Mouse (Mus musculus): ENCODE data around the gene Hlcs. TPM values are rescaled to one million over a fixed set of nuclear protein-coding genes. Genes with fewer than 3 reads are reported as not detected.

The Hlcs gene
- polyA plus RNA-seq, 1 experiment from 2014 or later, result 5.6 TPM

DNA sequence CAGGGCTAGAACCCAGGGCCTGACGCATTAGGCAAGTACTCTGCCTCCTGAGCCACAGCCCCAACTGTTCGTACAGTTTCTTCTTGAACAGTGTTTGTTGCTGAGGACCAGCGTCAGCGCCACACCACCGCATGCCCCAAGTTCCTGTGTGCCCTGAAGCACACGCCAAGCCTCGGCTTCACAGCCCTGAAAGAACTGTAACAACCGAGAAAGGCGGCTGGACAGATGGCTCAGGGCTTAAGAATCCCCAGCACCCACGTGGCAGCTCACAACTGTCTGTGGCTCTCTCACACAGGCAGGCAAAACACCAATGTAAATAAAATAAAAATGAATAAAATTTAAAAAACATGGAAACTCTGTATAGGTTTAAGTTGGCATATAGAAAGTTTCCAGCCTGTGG lies 104.5 kb downstream of the Hlcs start:
- DNase-seq (ENCODE audit: low spot score), result no peak

DNA sequence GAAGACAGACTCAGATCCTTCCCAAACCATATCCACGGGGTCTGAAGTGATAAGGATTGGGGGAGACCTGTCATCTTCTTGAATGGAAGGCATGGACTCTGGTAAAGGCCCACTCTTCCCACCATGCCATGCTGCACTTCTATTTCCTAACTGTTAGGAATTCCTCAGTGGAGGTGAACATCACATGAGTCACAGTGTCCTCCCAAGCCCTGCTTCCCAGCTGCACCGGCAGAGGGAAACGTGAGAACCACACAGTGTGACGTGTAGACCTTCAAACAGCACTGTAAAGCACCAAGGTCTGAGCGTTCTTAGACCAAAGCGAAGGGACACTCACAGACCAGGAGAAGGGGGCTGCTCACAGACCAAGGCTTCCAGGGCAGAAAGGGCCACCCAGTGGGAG lies 105.2 kb downstream of the Hlcs start:
- DNase-seq (ENCODE audit: low spot score), result no peak

DNA sequence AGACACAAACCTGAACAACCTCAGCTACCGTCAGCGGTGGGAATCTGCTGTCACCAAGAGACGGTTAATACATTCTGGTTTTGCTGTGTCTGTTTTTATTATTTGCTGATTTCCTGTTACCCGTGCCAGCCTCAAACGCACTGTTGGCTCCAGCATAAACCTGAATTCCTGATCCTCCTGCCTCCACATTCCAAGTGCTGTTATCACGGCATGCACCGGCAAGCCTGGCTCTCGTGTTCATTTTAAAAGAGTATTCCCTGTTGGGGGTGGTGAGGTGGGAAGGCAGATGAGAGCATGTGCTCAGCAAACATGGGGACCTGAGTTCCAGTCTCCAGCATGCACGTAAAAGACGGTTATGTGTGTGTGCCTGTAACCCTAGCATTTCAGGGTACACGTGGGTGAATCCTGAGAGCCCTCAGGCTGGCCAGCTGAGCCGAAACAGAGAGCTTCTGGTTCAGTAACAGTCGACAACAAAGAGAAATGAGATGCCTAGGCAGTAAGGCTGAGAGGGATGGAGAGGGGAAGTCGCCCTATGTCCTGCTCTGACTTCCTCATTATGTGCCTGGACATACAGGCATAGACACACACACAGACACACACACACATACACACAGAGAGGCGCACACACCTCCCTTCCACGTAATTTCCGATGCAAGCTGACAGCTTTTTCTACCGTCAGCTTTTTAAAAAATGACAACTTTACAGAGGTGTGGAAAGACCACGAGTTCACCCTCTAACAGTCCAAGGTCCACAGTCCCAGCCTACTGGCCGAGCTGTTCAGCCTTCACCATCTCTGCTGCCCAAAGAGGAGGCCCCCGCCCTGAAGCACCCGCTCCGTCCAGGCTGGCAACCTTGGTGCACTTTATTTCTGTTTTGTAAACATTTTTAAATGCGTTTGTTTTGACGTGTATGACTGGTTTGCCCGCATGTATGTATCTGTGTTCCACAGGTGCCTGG lies 107.6 kb downstream of the Hlcs start:
- no peak for DNase-seq (ENCODE audit: low spot score)

DNA sequence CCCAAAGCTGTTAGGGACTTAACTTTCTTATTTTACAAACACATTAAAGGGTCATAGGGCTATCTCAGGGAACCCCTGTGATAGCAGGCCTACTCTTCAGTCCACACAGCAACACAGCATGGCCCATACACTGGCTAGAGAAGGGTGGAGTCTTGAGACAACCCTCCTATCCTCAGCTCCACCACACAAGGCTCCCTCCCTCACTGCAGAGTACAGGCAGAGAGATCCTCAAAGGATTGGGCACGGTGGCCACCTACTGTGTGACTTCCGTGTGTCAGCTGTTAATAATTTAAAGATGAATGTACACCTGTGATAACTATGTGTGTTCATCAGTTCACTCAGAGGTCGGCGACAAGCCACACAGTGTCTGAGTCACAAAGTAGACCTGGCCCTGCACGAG lies 112.0 kb downstream of the Hlcs start:
- no peak for DNase-seq (ENCODE audit: low spot score)

DNA sequence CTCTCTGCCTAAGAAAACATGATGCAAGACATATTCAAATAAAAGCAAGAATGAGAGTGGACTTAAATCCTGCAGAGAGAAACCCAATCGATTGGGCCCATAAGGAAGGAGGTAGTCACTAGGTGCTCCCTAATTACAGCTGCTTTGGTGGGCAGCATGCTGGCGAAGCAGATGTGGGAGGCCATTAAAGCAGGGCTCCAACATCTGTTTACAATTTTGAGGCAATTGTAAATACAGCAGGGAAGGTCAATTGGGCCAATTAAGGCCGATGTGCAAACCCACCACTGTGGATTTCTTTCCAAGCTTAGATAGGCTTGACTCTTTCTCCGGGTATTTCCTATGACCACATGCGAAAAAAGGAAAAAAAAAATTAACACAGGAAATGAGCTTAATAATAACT lies 117.5 kb downstream of the Hlcs start:
- DNase-seq (ENCODE audit: low spot score), result no peak

DNA sequence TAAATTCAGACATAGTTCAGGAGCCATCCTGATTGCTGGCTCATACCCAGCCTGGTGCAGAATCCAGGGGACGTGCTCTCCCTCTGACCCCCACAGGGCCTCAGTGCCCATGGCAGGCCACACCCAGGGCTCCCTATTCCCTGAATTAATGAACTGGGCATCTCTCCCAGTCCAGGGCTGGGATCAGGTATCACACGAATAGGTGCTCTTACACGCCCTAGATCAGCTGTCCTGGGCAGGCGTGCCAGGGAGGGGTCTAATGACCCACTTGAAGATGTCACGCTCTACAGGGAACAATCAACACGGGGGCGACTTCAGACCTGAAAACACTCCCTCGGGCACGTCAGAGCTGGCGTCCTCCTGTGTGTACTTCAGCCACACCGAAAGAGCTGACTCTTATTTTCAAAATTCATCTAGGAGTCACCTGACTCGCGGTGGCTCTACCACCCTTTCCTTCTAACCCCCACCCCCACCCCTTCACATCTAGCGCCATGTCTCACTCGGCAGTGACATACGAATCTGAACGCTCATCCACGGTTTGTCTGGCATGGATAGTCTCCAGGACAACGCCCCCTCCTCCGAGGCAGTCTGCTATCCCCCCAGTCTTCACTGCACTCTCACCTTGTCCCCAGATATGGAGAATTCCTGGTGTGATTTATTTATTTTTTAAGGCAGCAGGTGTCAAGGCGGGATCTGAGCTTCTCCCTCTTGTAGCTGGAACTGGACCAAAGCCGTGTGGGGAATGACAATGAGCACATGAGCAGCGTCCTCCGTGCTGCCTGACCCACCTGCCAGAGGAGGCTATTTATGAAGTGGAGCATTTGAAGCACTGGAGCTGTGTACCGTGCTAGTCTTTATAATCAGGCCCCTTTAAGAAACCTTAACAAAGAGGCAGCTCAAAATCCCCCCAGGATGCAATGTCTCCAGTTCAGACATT lies 121.7 kb downstream of the Hlcs start:
- no peak for DNase-seq (ENCODE audit: low spot score)

DNA sequence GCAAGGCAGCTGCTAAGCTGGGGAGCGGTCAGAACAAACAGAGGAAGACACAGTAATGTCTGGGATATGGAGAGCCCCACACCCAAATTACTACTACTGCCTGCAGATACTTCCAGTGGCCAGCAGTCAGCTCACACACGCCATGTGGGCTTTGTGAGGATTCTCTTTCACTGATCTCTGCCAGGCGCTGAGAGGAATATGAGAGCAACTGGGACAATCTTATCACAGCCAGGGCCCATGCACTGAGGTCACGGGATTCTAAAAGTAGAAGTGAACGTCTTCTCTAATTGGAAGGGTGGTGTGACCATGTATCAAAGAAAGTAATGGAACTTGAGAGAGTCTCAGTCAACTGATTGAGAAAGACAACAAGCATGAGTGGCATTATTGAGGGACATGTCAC lies 123.1 kb downstream of the Hlcs start:
- no peak for DNase-seq (ENCODE audit: low spot score)

DNA sequence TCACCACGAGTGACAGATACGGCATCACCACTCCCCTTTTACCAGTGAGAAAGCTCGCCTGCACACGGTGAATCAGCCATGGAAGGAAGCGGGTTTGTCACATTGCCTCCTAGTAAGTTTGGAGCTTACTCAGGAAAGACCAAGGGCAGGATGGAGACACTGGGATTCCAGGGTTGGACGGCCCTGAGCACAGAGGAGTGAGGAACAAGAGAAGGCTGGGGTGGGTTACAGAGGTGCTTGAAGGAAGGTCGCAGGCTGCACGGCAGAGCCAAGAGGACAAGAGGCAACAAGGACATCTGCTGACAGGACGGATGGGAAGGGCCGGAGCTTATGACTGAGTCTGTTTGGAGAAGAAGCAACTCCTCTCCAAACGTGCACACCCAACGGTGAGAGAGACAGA lies 126.8 kb downstream of the Hlcs start:
- DNase-seq (ENCODE audit: low spot score), result no peak

DNA sequence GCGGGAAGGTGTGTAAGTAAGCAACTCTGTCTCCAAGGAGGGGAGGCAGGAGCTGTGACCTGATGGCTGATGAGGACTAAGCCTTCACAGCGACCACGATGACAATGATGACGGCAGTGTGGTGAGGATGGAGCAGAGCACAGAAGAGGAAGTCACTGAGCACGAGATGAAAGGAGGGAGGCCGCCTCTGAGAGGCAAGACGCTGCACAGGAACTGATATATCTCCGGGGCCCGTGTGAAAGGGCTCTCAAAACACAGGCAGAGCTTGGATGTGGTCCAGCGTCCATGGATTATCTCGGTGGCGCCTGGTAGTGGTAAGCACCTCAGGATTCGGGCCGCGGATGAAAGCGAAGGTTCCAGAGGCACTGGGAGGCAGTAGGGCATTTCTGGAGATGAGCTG lies 127.9 kb downstream of the Hlcs start:
- DNase-seq (ENCODE audit: low spot score), result peak; percentile 89

DNA sequence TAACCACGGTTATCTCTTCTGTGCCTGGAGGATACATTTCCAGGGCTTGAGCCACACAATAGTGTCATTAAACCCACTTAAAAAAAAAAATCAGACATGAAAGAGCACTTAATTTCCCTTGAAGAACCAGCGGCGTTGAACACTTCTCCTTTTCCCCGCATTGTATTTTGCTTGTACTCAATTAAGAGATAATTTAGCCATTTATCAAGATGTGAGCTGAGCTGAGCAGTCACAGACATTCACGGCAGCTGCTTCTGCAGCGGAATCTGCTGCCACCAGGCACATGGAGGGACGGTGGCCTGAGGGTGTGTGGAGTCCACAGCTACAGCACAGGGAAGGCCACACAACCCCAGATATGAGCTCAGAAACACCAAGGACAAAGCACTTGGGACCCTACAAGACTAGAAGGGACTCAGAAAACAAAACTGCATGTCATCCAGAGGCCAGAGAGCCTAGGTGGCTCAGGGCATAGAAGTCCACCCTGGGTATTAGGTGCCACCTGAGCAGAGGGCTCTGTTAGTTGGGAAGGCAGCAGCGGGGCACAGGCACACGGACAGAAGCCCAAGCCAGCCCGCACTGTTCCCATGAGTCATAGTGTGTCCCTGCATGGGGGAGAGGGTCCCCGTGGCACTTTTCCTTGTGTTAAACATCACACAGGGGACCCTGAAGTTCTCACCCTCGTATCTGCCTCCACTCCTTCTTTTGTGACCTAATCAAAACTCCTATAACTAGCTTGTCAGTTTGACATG lies 133.1 kb downstream of the Hlcs start:
- DNase-seq (ENCODE audit: low spot score), result no peak

DNA sequence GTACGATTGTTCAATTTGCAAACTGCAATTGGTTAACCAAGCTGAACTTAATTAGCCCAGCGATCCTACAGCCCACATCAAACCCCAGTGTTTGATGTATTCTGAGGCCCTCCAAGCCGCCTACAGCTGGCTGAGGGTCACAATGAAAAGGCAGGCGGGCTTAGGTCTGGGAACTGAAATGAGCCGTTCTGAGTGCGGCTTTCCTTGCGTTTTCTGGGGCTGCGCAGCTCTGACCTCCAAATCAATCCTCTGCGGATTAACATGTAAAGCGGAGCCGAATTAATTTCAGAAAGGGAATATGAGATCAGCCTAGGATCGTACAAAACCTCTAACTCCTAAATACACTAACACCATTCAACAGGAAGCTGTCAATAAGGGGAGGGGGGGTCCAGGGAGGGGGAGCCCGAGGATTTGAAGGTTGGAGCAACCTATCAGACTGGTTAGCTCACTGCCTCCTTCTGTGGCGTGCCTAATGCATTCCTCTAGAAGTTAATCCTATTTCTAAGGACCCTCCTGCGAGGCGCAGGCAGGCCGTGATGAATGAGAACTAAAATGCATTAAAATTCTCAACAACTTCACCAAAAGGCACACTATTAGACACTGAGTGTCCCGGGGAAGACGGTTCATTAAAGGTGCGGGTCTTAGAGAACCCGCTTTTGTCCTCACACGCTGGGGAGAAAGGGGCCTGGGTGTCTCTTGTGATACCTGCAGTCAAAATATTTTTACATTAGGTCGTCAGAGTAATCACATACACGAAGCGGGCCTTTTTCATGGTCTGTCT lies 133.8 kb downstream of the Hlcs start:
- DNase-seq (ENCODE audit: low spot score), result no peak

DNA sequence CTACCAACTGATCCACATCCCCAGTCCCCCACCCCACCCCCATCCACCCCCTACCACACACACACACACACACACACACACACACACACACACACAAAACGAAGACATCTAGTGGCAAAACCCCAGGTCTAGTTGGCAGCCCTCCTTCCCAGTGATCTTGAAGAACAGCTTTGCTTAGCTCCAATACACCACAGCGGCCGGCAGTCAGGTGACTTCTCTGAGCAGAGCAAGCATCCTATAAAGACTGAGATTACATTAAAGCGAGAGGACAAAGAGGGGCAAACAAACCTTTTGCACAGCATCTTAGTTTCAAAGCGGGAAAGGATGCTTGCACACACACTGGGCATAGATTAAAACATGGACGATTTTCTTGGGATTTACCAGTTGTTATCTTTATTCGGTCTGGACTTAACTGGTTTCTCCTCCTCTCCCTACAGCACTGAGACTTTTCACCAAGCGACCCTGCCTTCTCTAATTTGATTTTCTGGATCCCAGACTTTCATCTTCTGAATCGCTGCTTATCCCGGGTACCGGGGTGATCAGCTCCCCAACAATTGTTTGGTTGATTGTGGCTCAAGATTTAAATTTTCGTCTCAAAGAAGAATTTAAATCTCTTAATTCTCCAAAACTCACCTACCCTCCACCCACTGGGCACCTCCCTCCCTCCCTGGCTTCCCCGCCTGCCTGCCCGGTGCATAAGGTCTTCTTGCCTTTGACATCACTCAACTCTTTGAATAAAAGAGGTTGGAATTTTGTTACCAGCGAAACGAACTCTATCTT lies 134.7 kb downstream of the Hlcs start:
- DNase-seq (ENCODE audit: low spot score), result no peak

DNA sequence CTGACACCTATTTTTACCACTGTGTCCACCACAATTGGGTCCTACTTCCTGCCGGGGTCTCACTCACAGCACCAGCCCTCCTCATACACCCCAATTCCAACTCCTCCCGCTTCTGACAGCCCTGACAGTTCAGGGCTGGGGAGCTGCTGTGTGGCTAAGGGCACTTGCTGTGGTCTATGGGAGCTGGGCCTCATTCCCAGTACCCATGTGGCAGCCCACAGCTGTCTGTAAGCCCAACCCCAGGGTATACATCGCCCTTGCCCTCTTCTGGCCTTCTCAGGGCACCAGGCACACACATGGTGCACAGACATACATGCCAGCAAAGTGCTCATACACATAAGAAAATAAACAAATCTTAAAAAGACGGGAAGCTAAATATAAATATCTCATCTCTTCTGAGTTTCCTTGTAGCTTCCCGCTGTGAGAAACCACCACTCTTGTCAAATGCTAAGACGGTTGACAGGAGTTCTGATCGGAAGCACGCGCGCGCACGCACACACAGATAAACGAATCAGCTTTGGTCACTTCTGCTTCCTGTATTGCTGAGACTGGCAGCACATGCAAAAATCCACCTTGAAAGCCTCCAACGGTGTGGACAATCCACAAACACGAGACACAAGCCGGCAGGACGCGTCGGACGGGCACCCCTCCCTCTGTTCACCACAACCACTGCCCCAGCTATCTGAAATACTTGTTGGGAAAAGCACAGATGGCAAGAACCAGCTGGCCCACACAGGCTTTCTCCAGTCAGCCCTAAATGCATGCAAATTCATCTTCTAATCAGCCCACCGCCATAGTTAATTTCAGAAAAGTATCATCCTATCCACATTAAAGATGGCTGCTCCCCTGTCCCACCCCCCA lies 136.1 kb downstream of the Hlcs start:
- peak; percentile 13 for DNase-seq (ENCODE audit: low spot score)

DNA sequence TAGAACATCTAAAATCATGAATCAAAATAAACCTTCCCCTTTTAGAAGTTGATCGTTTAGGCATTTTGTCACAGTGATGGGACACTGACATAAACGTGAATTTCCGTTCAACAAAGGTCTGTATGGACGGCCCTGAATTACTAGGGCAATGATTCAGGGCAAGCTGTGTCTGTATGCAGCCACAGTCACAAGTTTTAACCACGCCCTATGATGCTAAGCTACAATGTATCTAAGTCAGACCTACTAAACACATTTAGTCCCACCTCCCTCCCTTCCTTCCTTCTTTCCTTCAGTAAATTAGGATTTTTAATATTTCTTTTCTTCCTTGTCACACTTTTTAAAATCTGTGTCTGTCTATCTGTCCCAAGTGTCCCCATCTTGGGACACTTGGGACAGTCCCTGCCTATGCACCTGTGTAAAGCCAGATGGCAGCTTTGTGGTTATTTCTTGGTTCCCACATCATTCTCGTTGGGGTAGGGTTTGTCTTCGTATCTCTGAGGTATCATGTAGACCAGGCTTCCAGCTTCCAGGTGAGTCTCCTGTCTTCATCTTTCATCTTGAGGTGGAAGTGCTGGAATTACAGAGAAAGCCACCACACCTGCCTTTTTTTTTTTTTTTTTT lies 137.9 kb downstream of the Hlcs start:
- no peak for DNase-seq (ENCODE audit: low spot score)

DNA sequence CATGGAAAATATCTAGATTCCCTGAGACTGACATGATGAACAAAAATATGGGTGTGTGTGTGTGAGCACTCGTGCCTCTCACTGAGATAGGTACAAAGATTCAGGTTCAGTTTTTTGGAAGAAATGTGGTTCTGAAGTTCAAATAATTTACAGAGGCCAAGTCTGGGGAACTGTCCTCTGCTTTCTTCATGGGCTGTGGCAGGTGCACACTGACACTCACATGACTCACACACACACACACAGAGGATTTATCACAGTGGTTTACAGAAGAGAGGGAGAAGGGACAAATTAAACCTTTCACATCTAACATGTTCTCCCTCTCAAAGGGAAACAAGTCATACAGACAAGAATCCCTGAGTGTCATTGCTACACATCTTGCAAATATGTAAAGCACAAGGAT lies 140.0 kb downstream of the Hlcs start:
- DNase-seq (ENCODE audit: low spot score), result no peak

DNA sequence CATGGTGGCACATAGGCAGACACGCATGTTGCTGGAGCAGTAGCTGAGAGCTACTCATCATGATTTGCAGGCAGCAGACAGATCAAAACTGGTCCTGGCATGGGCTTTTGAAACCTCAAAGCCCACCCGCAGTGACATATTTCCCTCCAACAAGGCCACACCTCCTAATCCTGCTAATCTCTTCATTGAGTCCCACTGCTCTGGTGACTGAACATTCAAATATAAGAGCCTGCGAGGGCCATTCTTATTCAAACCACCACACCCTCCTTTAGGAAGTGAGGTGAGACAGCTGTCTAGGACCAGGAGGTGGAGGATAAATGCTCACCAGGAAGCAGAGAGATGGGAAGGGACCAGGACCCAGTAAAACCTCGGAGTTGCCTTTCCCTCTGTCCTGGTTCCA lies 143.2 kb downstream of the Hlcs start:
- no peak for DNase-seq (ENCODE audit: low spot score)

DNA sequence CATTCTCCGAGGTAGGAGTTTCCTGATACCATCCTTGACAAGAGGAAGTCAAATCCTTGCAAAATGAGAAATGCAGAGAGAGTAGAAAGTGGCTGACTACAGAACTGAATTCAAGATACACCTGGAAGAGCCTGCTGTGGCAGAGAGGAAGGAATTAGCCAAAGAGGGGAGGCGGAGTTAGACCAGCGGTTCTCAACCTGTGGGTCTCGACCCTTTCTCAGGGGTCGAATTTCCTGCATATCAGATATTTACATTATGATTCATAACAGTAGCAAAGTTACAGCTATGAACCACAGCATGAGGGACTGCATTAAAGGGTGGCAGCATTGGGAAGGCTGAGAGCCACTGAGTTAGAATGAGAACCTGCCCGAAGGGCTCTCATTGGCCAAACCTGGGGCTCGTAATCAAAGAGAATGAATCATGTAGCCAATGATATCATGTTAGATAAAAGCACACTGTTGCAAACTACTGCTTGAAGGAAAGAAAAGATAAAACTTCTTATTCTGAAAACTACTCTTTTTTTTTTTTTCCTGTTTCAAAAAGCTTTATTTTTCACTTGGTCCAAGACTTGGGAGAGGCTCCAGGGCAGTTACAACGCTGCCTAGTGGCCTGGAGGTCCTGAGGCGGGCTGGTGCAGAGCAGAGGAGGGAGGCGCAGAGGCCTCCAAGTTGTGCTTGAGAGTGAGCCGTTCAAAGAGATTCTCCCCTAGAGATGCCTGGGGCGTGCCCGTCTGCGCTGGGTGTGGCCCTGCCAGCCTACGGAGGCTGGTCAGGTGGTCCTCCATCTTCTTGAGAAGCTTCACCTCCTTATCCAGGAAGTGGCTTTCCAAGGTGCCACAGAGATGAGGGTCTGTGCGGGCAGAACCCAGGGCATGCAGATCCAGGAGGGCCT lies 144.5 kb downstream of the Hlcs start:
- no peak for DNase-seq (ENCODE audit: low spot score)
